Mouse (Mus musculus) ES-CJ7 (cell line): ENCODE measurements around the gene Pld6.
"Not testable (repeated sequence)": the region's sequence is repeated elsewhere in the genome, so short reads cannot be mapped to it uniquely, and the experiment has no call there.

ENCODE experiments used
- DNase-seq: peaks from one replicate; pipeline ENCODE4 v3.0.0; 2011; ENCODE audit warnings: low read depth, low spot score

The Pld6 gene

GRCm38 (mm10) chr11:59746614-59747013, 40.8 kb downstream of the Pld6 start:
- DNase-seq = peak; percentile 38

GRCm38 (mm10) chr11:59745851-59746250, 41.6 kb downstream of the Pld6 start:
- no peak for DNase-seq

- no peak for DNase-seq
These were observed 43.1 kb downstream of the Pld6 start for GRCm38 (mm10) chr11:59744374-59744773.

- DNase-seq = no peak
These were observed 43.7 kb downstream of the Pld6 start for GRCm38 (mm10) chr11:59743712-59744111.

- DNase-seq = no peak
These were observed 44.1 kb downstream of the Pld6 start for GRCm38 (mm10) chr11:59743307-59743706.

GRCm38 (mm10) chr11:59741915-59742314, 45.5 kb downstream of the Pld6 start:
- no peak for DNase-seq

GRCm38 (mm10) chr11:59739996-59740395, 47.4 kb downstream of the Pld6 start:
- DNase-seq = no peak

- DNase-seq = no peak
These were observed 50.2 kb downstream of the Pld6 start for GRCm38 (mm10) chr11:59737250-59737649.

- not testable (repeated sequence) for DNase-seq
These were observed 51.5 kb downstream of the Pld6 start for GRCm38 (mm10) chr11:59735938-59736337.

- no peak for DNase-seq
These were observed 53.1 kb downstream of the Pld6 start for GRCm38 (mm10) chr11:59734335-59734734.
